Mouse (Mus musculus) neural tube, embryonic 10.5 days (tissue): ENCODE measurements around the gene Sgce.

ENCODE experiments used
- DNase-seq: peaks from one replicate; pipeline ENCODE4 v3.0.0-alpha.2; 2017; ENCODE audit warnings: low spot score; ENCODE audit errors: extremely low spot score

Sgce gene

GRCm38 (mm10) chr6:4723998-4724757, 22.8 kb downstream of the Sgce start:
- DNase-seq, result no peak

- DNase-seq, result no peak
Measured at GRCm38 (mm10) chr6:4722739-4723138, 24.3 kb downstream of the Sgce start.

GRCm38 (mm10) chr6:4722142-4722541, 24.9 kb downstream of the Sgce start:
- DNase-seq, result no peak

- DNase-seq, result no peak
Measured at GRCm38 (mm10) chr6:4717344-4717743, 29.7 kb downstream of the Sgce start.

- no peak for DNase-seq
Measured at GRCm38 (mm10) chr6:4716171-4716570, 30.8 kb downstream of the Sgce start.

- DNase-seq, result no peak
Measured at GRCm38 (mm10) chr6:4708971-4709370, 38.0 kb downstream of the Sgce start.

GRCm38 (mm10) chr6:4706415-4706814, 40.6 kb downstream of the Sgce start:
- DNase-seq, result no peak

- DNase-seq, result no peak
Measured at GRCm38 (mm10) chr6:4703908-4704307, 43.1 kb downstream of the Sgce start.

GRCm38 (mm10) chr6:4701641-4702040, 45.4 kb downstream of the Sgce start:
- DNase-seq, result no peak

- DNase-seq, result no peak
Measured at GRCm38 (mm10) chr6:4695778-4696177, 51.2 kb downstream of the Sgce start.

- no peak for DNase-seq
Measured at GRCm38 (mm10) chr6:4694672-4695231, 52.3 kb downstream of the Sgce start.

GRCm38 (mm10) chr6:4693544-4693943, 53.5 kb downstream of the Sgce start:
- DNase-seq, result no peak

- DNase-seq, result no peak
Measured at GRCm38 (mm10) chr6:4690438-4690837, 56.6 kb downstream of the Sgce start.

GRCm38 (mm10) chr6:4684706-4685340, 62.2 kb downstream of the Sgce start:
- no peak for DNase-seq

GRCm38 (mm10) chr6:4680576-4680975, 66.4 kb downstream of the Sgce start:
- DNase-seq, result no peak

GRCm38 (mm10) chr6:4679981-4680380, 67.0 kb downstream of the Sgce start:
- DNase-seq, result no peak

GRCm38 (mm10) chr6:4677356-4677761, 69.6 kb downstream of the Sgce start:
- no peak for DNase-seq

GRCm38 (mm10) chr6:4665154-4665553, 81.9 kb downstream of the Sgce start:
- DNase-seq, result no peak

GRCm38 (mm10) chr6:4664313-4664712, 82.7 kb downstream of the Sgce start:
- no peak for DNase-seq

- DNase-seq, result no peak
Measured at GRCm38 (mm10) chr6:4663516-4663915, 83.5 kb downstream of the Sgce start.

- DNase-seq, result no peak
Measured at GRCm38 (mm10) chr6:4658861-4659260, 88.1 kb downstream of the Sgce start.

GRCm38 (mm10) chr6:4655924-4656323, 91.1 kb downstream of the Sgce start:
- DNase-seq, result no peak

- no peak for DNase-seq
Measured at GRCm38 (mm10) chr6:4655466-4655865, 91.5 kb downstream of the Sgce start.
